Mouse (Mus musculus): ENCODE measurements around the gene Ccdc122.

DNA sequence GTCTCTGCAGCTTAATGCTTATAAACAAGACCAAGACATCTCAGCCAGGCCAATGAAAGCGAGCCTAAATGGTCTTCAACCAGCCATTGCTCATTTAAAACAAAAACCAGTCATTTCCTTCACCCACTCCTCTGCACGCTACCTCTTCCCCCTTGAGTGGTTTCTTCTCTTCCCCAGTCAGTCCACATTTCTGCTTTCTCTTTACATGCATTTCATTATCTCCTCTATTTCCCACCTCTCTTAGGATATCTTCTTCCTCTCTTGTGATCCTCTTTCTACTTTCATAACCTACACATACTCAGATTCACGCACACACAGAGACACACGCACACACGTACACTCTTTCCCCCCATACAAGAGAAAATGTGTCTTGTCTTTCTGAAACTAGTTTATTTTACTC lies 44.7 kb downstream of the Ccdc122 start:
- TF ChIP-seq CTCF (IDR thresholded peaks at IDR 0.05; ENCODE audit: low read depth) (no peak), EP300 (optimal IDR thresholded peaks at IDR 0.05) (no peak)

Data from stomach, postnatal 0 days (tissue).